ENCODE assay signal across 8 mouse cellular contexts in the genomic region with DNA sequence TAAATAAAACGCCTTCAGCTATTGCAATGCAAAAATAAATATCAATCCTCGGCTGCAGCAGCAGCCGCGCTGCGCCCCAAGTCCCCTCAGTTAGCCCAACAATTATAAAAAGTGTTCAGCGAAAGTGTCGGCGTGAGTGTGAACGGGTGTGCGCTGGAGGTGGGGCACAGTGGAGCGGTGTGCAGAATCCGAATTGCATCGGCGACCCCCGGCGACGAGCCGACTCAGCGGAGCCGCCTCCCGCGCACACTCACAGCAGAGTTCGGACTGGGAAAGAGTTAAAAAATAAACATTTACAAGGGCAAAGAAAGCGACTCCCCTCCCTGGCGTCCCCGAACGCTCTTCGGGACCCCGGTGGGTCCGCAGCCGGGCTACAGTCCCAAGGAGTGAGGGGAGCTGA. TPM values are rescaled to one million over a fixed set of nuclear protein-coding genes. Genes with fewer than 3 reads are reported as not detected.
DNase-seq lines count a peak whose midpoint lies in the region; ATAC-seq and TF ChIP-seq lines count a peak whose summit lies in the region.

No protein-coding gene starts in this region.

- H3K27ac ChIP-seq in left cerebral cortex, adult 2 months: peak overlapping the region; percentile 93
- no peak overlapping the region for H3K27ac ChIP-seq in embryonic facial prominence, embryonic 13.5 days
- peak overlapping the region; percentile 74 for H3K27ac ChIP-seq in hindbrain, embryonic 15.5 days (replicated peaks)
- H3K27ac ChIP-seq in midbrain, embryonic 16.5 days (ENCODE audit: low read length): peak overlapping the region; percentile 70

- H3K9me3 ChIP-seq in embryonic facial prominence, embryonic 13.5 days: no peaks in the 10 kb centered on the region
- H3K9me3 ChIP-seq in hindbrain, embryonic 15.5 days: no peaks in the 10 kb centered on the region
- H3K9me3 ChIP-seq in midbrain, embryonic 16.5 days (replicated peaks; ENCODE audit: control insufficient read depth, low read length, poor library complexity, severe bottlenecking): no peaks in the 10 kb centered on the region

- 1% methylated on average over 31 of the region's 31 CpGs for WGBS in embryonic facial prominence, embryonic 13.5 days
- under 1% methylated on average over 31 of the region's 31 CpGs for WGBS in hindbrain, embryonic 15.5 days
- WGBS in midbrain, embryonic 16.5 days: 0% methylated on average over 31 of the region's 31 CpGs

- no peak for ATAC-seq in embryonic facial prominence, embryonic 13.5 days (ENCODE audit: insufficient number of reproducible peaks, insufficient read depth, low FRiP score, low TSS enrichment, low read depth)
- ATAC-seq in hindbrain, embryonic 15.5 days (ENCODE audit: low FRiP score, low read depth): 0 out of 2 replicates have a peak, but pooled peaks have one; percentile 2
- ATAC-seq in midbrain, embryonic 16.5 days: no peak

- peak overlapping the region; percentile 74 for H3K9ac ChIP-seq in embryonic facial prominence, embryonic 13.5 days
- H3K9ac ChIP-seq in hindbrain, embryonic 15.5 days: peak overlapping the region; percentile 68
- peak overlapping the region; percentile 80 for H3K9ac ChIP-seq in midbrain, embryonic 16.5 days (ENCODE audit: low read depth, low read length)

- peak overlapping the region; percentile 84 for H3K4me3 ChIP-seq in left cerebral cortex, adult 2 months
- peak overlapping the region; percentile 64 for H3K4me3 ChIP-seq in embryonic facial prominence, embryonic 13.5 days
- peak overlapping the region; percentile 64 for H3K4me3 ChIP-seq in hindbrain, embryonic 15.5 days
- peak overlapping the region; percentile 74 for H3K4me3 ChIP-seq in midbrain, embryonic 16.5 days (ENCODE audit: low read depth, low read length)

- peak overlapping the region; percentile 94 for H3K4me2 ChIP-seq in embryonic facial prominence, embryonic 13.5 days
- peak overlapping the region; percentile 97 for H3K4me2 ChIP-seq in hindbrain, embryonic 15.5 days
- H3K4me2 ChIP-seq in midbrain, embryonic 16.5 days (ENCODE audit: low read length): peak overlapping the region; percentile 99

- H3K4me1 ChIP-seq in embryonic facial prominence, embryonic 13.5 days: peaks cover 26% of the 10 kb centered on the region
- H3K4me1 ChIP-seq in hindbrain, embryonic 15.5 days (replicated peaks): peaks cover 37% of the 10 kb centered on the region
- H3K4me1 ChIP-seq in midbrain, embryonic 16.5 days (ENCODE audit: control insufficient read depth, insufficient read depth, low read length): peaks cover 25% of the 10 kb centered on the region

- no peak for TF ChIP-seq CTCF in left cerebral cortex, adult 2 months (IDR thresholded peaks at IDR 0.05)

- DNase-seq in left cerebral cortex, adult 2 months (ENCODE audit: extremely low spot score in 1 of 2, low spot score in 2 of 2): no peak
- DNase-seq in left cerebral cortex, postnatal 25 days (ENCODE audit: low spot score in 2 of 2): no peak
- no peak for DNase-seq in ovary, postnatal 36 days (ENCODE audit: low spot score)
- no peak for DNase-seq in layer of hippocampus, postnatal 25 days (ENCODE audit: extremely low spot score in 1 of 2, low spot score in 1 of 2)
- no peak for DNase-seq in adrenal gland, postnatal 14 days

- H3K27me3 ChIP-seq in embryonic facial prominence, embryonic 13.5 days: peaks cover 83% of the 10 kb centered on the region
- H3K27me3 ChIP-seq in hindbrain, embryonic 15.5 days: peaks cover 16% of the 10 kb centered on the region
- H3K27me3 ChIP-seq in midbrain, embryonic 16.5 days (ENCODE audit: control insufficient read depth, insufficient read depth, low read depth, low read length): peaks cover 8% of the 10 kb centered on the region

- intact Hi-C loops in left cerebral cortex, adult 2 months (cut with DNase I): loop anchor here (2.0 kb wide), 3 partner anchors 27 to 83 kb away; no protein-coding TSS in a partner anchor
- intact Hi-C loops in left cerebral cortex, postnatal 25 days (cut with DNase I): loop anchor here (2.0 kb wide), 3 partner anchors 39 to 85 kb away; no protein-coding TSS in a partner anchor

- no peaks in the 10 kb centered on the region for H3K36me3 ChIP-seq in embryonic facial prominence, embryonic 13.5 days
- no peaks in the 10 kb centered on the region for H3K36me3 ChIP-seq in hindbrain, embryonic 15.5 days
- H3K36me3 ChIP-seq in midbrain, embryonic 16.5 days (ENCODE audit: control insufficient read depth, insufficient read depth, low read length): no peaks in the 10 kb centered on the region

RNA-seq across cellular contexts. Expression of gene Gm13889, which starts 1.1 kb away (rescaled TPM):
- 10 to 100 TPM; 42.4 to 63.0 TPM for total RNA-seq in left cerebral cortex, adult 2 months (2021)
- total RNA-seq in left cerebral cortex, postnatal 25 days (2021): 10 to 100 TPM; 46.6 to 48.8 TPM
- polyA plus RNA-seq in embryonic facial prominence, embryonic 13.5 days (2015; fragmentation: Nextera tagmentation; extraction: Ambion mirVana): 3.5 and 3.7 TPM in 2 replicates
- 7.3 and 11.3 TPM in 2 replicates for polyA plus RNA-seq in hindbrain, embryonic 15.5 days (2015; fragmentation: Nextera tagmentation; extraction: Ambion mirVana)
- polyA plus RNA-seq in midbrain, embryonic 16.5 days (2015; fragmentation: Nextera tagmentation; extraction: Ambion mirVana): 5.3 and 5.8 TPM in 2 replicates
- total RNA-seq in layer of hippocampus, postnatal 25 days (2021): 10 to 100 TPM; 52.7 to 63.8 TPM
- 29.6 and 43.3 TPM in 2 replicates for total RNA-seq in adrenal gland, postnatal 14 days (2021)

RNA-seq across cellular contexts. Expression of gene Gm27027, which starts 40.3 kb away (rescaled TPM):
- total RNA-seq in left cerebral cortex, adult 2 months (2021): not detected
- total RNA-seq in left cerebral cortex, postnatal 25 days (2021): not detected
- polyA plus RNA-seq in embryonic facial prominence, embryonic 13.5 days (2015; fragmentation: Nextera tagmentation; extraction: Ambion mirVana): not detected in 2 replicates
- polyA plus RNA-seq in hindbrain, embryonic 15.5 days (2015; fragmentation: Nextera tagmentation; extraction: Ambion mirVana): not detected in 2 replicates
- polyA plus RNA-seq in midbrain, embryonic 16.5 days (2015; fragmentation: Nextera tagmentation; extraction: Ambion mirVana): not detected in 2 replicates
- total RNA-seq in layer of hippocampus, postnatal 25 days (2021): not detected
- total RNA-seq in adrenal gland, postnatal 14 days (2021): not detected in 2 replicates

RNA-seq across cellular contexts. Expression of gene Alkbh3, which starts 54.7 kb away (rescaled TPM):
- 10 to 100 TPM; 26.1 to 28.1 TPM for total RNA-seq in left cerebral cortex, adult 2 months (2021)
- total RNA-seq in left cerebral cortex, postnatal 25 days (2021): 10 to 100 TPM; 19.4 to 25.7 TPM
- polyA plus RNA-seq in embryonic facial prominence, embryonic 13.5 days (2015; fragmentation: Nextera tagmentation; extraction: Ambion mirVana): 73.3 and 80.7 TPM in 2 replicates
- polyA plus RNA-seq in hindbrain, embryonic 15.5 days (2015; fragmentation: Nextera tagmentation; extraction: Ambion mirVana): 44.9 and 46.0 TPM in 2 replicates
- 46.2 and 46.4 TPM in 2 replicates for polyA plus RNA-seq in midbrain, embryonic 16.5 days (2015; fragmentation: Nextera tagmentation; extraction: Ambion mirVana)
- 10 to 100 TPM; 21.5 to 28.5 TPM for total RNA-seq in layer of hippocampus, postnatal 25 days (2021)
- 48.8 and 65.8 TPM in 2 replicates for total RNA-seq in adrenal gland, postnatal 14 days (2021)
